Mouse (Mus musculus) heart, adult 11 months (tissue): ENCODE measurements around the gene Cpt1b.

Source experiments
- DNase-seq: peaks from one replicate; pipeline ENCODE4 v3.0.0; 2022

Cpt1b gene

DNA sequence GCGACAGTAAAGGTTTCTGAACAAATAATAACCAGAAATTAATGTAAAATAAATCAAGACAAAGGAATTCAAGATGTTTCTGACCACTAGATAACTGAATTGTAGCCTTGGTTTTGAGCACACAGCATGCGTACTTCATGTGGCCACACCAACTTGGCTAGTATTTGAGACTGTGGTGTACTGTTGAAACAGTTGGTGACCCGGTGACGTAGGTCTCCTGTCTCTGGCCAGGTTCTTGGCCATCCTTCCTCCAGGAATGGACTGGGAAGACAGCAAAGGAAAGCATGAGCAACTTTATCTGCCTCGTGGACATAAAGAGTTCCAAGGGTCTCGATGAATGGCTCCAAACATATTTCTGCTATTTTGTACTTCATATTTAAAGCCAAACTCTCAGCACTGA is 6.1 kb upstream of the Cpt1b start:
- DNase-seq, result peak; percentile 83

DNA sequence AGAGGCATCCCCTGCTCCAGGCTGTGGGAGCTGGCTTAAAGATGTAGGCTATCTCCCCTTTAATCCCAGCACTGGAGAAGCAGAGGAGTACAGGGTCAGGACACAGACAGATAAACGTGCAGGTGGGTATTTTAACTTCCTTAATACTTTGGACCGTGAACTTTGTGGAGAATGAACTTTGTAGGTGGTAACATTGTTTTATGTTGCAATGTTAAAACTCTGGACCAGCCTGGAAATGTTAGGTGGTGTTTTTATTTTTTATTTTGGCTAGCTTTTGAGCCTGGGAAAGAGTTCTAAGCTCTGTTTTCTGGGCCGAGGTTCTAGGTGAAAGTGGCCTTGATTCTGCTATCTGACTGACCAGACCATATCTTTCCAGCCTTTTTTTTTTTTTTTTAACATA is 5.6 kb upstream of the Cpt1b start:
- no peak for DNase-seq

DNA sequence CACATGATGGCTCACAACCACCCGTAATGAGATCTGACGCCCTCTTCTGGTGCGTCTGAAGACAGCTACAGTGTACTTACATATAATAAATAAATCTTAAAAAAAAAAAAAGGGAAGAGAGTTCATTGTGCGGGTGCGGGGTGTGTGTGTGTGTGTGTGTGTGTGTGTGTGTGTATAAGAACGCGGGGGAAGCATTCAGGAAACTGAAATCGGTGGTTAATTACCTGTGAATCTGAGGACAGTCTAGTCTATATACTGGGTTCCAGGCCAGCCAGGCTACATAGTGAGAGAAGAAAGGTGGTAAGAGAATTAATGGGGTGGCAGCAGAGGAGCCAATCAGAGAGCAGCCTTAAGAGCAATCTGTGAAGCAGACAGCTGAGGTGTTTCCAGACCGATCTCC is 5.1 kb upstream of the Cpt1b start:
- peak; percentile 86 for DNase-seq

DNA sequence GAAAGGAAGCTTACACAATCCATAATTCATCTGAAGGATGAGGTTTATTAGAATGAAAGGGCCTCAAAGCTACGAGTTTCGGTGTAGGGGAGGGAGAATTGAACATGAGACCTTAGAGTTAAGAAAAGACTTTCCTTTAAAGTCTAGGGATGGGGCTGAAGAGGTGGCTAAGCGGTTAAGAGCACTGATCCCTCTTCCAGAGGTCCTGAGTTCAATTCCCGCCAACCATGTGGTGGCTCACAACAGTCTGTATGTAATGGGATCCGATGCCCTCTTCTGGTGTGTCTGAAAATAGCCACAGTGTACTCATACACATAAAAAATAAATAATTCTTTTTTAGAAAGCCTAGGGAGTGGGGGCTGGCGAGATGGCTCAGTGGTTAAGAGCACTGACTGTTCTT is 4.7 kb upstream of the Cpt1b start:
- no peak for DNase-seq

DNA sequence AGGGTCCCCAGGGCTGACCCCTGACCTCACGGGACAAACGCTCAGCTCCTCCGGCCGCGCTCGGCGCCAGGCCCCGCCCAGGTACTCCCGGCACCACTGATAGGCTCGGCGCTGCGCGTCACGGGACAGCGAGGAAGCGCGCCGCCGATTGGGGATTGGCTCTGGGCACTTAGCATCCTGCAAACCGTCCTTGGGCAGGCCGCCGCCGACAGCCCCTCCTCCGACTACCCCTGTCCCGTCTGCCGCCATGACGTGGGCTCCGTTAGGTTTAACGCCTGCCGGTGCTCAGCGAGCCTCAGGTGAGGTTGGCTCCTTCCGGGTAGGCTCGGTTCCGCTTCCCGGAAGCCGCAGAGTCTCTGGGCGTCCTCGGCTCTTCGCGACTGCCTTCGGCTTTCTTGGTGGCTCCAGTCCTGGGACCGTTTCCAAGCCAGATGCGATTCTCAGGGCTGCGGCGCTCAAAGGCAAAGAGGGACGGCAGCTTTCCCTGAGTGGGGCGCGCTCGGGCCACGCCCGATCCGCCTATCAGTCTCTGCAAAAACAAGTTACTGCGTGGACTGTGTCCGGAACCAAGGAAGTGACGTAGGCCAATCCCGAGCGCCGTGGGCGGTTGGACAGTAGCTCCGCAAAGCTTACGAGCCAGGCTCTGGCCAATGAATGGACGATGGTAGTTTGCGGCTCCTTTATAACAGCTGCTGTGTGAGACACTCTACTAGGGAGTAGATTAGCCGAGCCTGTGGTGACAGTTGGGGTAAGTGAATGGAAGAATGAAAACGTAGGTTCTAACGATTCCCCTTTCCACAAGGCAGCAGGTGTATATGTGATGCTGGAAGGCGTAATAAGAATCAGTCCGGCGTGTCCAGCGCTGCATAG is 3.9 kb upstream of the Cpt1b start, which contains the start of the genes C730034F03Rik, Gm44502 and Chkb:
C730034F03Rik (plus strand) TSS at position 238 of the 870 bp plus-strand sequence.
Gm44502 (minus strand) TSS at position 345 of the 870 bp plus-strand sequence.
Chkb (minus strand) TSS at position 557 of the 870 bp plus-strand sequence.
- DNase-seq, result peak; percentile 100

DNA sequence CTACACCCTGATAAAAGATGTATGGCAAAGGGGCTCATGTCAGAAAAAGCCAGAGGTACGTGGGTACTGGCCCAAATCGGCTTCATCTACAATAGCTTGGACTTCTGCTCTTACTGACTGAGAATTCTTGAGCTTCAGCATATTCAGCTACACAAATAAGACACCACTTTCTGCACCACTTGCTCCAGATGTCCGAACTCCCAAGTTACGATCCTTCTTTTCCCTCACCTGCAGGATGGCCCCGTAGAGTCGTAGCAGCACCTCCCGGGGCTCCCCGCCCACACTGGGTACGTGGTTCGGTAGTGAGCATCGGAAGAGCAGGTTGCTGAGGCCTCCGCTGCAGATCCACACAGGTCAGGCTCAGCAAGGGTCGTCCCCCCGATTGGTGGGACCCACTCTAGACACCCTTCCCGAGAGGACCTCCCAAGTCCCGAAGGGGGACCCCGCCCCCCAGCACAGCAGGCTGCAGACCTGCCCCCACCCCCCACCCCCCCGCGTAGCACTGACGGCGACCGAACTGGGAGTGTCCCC is 3.2 kb upstream of the Cpt1b start:
- no peak for DNase-seq

DNA sequence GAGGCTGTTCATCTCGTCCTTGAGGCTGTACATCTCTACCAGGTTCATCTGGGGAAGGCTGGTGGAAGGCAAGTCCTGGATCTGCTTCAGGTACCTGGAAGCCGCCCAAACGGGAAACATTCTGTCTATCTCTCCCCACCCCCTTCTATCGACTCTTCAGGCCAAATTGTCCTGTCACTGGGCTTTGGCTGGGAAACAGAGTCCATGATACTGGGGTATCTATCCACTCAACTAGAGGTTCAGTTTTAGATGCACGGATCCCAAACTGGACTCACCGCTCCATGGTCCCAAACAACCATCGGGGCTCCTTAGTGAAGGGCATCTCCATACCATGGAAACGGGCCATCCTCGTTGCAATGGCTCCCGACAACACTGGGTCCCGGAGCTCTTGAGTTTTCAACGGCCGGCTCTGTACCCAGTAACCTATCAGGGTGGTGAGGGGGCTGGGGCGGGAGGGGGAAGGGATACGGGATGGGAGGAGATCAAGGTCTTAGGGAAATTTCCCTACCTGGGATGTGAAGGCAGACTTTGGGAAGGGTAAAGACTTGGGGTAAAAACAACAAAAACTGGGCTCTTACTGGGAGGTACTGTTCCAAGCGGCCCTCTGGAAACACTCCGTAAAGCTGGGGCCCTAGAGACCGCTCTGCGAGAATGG is 2.6 kb upstream of the Cpt1b start:
- peak; percentile 95 for DNase-seq

DNA sequence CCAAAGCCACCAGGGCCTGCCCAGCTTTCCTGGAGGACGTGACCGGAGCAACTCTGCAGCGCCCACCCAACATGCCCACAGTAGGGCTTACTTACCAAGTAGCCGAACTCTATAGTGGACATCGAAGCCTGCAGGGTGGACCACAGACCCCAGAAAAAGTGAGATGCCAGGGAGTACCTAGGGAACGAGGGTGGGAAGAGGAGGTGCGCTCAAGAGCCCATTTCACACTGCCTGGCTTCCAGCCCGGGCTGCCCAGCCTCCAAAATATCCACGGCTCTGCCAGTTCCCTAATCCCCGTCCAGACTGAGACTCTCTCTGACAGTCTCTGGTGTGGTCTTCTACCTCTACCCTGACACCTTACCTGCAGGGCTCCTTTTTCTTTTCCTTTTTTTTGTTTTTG is 1.1 kb upstream of the Cpt1b start:
- peak; percentile 96 for DNase-seq

DNA sequence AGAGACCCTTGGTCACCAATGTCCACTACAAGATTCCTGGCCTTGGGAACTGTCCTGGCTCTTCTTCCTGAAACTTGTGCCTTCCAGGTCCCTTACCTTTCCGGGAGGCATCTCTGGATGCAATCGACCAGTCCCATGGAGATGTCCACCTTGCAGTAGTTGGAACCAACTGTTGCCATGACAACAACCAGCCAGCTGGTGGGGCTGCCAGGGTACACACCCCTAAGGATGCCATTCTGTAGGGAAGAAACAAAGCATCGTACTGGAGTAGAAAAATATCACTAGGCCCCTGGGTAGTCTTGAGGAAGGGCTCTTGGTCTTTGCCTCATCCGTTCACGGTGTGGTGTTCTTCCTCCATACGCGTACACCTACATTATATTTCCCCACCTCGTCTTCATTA is 1.0 kb downstream of the Cpt1b start:
- peak; percentile 93 for DNase-seq

DNA sequence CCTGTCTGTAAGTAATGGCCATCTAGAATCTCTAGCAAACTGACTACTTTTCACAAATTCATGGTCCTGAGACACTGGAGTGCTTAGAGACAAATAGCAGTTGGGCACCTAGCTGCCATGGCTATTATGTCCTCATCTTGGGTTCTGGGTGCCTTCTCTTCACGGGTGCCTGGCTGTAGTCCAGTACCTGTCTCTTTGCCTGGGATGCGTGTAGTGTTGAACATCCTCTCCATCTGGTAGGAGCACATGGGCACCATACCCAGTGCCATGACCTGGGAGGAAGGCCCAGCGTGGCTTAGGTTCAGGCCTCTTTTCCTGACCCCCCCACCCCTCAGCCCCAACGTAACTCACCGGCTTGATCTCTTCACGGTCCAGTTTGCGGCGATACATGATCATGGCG is 3.7 kb downstream of the Cpt1b start:
- no peak for DNase-seq

DNA sequence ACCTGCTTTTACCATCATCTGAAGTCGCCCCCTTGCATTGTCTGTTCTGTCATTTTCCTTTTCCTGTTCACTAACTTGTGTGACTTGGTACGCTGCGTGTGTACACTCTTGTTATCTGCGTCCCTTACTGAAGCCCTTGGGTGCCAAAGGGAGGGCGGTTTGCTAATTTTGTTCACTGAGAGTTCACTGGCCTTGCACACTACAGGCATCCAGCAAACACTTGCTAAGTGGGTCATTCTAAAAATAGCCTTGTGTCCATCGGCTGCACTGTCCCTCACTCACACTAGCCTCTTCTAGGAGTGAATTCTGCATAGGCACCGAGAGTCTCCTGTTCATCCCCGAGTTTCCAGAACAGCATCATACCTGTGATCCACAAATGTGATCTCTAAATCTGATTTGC is 10.4 kb downstream of the Cpt1b start:
- DNase-seq, result peak; percentile 96

DNA sequence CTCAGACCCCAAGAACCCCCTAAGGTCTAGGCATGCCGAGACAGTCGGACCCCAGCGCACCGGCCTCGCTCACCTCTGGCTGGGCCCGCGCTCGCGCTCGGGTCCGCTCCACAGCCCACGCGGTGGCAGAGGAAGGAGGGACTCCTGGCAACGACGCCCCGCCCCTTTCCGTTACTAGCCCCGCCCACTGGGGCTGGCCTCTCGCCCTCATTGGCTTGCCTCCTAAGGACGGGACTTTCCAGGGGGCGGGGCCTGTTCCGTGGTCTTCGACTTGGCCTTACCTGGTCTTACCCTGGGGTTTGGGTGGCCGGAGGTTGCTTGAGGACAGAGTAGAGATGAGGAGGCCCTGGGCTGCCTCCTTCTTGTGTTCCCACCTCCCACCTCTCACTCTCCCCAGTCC is 15.5 kb downstream of the Cpt1b start, which contains the start of gene Syce3:
Syce3 (minus strand) TSS at position 386 of the 400 bp plus-strand sequence.
- DNase-seq, result no peak

DNA sequence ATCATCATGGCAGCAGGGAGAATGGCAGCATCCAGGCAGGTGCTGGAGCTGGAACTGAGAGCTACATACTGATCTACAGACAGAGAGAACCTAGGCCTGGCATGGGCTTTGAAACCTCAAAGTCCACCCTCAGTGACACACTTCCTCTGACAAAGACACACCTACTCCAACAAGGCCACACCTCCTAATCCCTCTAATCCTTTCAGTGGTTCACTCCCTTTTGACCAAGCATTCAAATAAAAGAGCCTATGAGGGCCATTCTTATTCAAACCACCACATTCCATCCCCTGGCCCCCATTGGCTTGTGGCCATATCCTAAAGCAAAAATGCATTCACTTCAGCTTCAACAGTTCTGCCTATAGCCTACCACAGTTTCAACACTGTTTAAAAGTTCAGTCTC is 19.0 kb downstream of the Cpt1b start:
- DNase-seq, result no peak

DNA sequence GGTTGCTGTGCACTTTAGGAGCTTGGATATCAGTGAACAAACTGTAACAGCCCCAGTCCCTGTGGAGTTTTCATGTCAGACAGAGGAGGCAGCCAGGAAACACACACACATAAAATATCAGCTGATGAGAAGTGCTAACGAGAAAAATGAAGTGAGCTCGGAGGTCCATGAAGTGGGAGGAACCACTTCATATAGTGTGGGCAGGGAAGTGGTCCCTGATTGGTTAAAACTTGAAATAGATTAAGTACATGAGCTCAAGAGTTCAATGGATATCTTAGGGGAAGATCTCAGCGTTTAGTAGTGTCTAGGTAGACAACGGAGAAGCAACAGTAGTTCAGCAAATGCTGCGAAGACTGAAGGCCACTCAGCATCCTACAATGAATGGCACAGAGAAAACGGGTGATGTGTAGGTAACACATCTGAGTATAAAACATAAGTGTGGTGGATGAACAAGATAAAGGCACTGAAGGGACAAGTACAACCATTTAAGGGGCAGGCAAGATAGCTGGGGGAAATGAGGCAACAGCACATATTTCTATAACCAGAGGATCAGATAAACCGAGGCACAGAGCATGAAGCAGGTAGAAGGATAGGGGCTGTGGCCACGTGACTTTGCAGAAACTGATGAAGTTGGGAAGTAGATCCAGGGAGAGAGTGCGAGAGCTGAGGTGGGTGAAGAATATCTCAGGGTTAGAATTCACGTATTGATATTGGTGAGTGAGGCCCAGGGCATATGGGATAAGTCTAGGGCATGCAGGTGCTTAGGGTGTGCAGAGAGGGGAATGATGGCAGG is 20.6 kb downstream of the Cpt1b start:
- DNase-seq, result no peak

DNA sequence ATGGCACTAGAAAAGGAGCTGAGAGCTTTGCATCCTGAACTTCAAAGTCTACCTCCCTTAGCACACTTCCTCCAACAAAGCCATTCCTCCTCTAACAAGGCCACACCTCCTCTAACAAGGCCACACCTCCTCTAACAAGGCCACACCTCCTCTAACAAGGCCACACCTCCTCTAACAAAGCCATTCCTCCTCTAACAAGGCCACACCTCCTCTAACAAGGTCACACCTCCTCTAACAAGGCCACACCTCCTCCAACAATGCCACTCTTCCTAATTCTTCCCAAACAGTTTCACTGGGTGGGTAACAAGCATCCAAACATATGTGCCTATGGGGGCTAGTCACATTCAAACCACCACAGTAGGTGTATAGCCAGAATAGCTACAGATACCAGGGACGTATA is 23.2 kb downstream of the Cpt1b start:
- DNase-seq, result no peak

DNA sequence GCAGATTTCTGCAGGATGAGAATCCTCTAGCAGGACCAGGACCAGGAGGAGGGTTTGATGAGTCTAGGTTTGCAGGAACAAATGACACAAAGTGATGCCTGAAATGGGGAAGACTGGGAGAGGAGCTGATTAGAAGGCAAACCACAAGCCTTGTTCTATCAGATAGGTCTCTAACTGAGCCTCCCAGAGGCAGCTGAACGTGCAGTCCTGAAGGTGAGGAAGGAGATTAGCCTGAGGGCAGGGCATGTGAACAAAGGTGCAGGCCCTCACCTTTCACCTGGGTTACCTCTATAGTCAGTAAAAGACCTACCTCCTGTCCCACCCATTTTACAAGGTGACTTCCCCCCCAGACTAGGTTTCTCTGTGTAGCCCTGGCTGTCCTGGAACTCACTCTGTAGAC is 25.9 kb downstream of the Cpt1b start:
- DNase-seq, result no peak

DNA sequence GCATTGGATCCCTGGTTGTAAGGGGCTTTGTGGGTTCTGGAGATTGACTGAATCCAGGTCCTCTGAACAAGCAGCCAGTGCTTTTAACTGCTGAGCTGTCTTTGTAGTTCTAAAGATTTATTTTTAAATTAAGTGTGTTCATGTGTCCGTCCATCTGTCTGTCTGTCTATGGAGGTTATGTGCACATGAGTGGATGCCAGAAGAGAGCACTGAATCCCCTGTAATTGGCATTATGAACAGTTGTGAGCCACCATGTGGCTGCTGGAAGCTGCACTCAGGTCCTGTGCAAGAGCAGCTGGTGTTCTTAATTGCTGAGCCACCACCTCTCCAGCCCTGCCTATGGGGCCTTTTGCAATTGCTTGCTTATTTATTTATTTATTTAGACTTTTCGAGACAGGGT is 27.5 kb downstream of the Cpt1b start:
- no peak for DNase-seq

DNA sequence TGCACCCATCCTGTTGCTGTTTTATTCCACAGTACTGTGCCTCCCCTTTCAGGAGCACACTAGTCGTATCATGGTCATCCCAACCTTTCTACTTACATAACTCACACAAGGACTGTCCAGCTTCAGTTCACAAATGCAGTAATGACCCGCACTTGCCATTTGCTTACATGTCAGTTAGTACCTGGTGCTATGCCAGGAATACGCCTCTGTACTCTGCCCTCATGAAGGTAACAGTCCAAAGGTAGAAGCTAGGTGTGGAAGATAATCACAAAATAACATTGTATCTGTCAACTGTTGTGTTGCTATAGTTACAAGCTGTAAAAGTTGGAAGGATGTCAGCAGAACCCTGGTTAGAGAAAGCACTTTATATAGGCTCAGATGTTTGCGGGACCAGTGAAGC is 28.8 kb downstream of the Cpt1b start:
- no peak for DNase-seq

DNA sequence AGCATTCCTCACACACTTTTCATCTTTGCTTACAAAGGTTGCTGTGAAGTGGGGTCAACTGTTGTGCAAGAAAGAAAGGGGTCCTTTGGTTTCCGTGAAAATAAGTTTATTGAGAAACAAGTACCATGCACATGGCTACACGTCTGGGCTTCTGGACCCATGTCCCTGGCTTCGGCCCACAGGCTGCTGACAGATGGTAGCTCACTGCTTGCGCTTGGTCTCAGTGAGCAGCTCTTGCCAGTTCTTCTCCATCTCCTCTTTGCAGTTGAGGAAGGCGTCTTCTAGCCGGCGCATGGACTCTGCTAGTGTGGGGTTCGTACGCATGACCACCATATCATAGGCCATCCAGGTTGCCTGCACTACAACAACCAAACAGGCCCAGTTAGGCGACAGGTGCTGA is 35.6 kb downstream of the Cpt1b start:
- DNase-seq, result no peak

DNA sequence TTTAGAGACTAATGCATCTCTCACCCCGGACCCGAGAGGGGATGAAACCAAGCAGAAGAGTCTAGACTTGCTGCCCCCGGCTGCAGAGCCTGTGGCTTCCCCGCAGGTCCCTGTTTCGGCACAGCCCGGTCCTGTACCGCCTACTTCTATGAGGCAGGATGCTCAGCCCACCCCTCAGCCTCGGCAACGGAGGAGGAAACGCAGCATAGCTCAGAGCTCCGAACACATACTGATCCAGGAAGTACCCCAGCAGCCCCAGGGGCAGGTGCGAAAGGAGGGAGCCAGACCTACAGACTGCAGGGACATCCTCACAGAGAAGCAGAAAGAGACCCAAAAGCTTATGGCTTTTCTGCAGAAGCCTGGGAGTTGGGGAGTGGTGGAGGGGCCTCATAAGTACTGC is 38.5 kb downstream of the Cpt1b start:
- DNase-seq, result no peak

DNA sequence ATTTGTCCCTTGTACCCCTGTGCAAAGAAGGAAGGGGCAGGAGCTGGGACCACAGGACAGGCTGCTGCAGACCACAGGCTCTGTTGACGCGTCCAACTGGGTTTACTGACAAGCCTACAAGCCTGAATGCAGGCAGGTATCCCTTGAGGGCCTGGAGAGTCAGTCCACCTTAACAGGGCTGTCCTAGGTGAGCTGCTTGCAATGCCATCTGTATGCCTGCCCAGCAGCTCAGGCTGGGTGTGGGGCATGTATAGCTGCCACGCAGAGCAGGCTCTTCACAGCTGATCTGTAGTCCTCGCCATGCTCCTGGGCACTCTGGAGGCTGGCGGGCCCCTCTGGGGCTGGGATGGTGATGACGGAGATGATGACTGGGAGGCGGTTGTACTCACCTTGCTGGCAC is 41.0 kb downstream of the Cpt1b start, which contains the start of gene Klhdc7b:
Klhdc7b (plus strand) TSS at position 301 of the 400 bp plus-strand sequence.
- no peak for DNase-seq

DNA sequence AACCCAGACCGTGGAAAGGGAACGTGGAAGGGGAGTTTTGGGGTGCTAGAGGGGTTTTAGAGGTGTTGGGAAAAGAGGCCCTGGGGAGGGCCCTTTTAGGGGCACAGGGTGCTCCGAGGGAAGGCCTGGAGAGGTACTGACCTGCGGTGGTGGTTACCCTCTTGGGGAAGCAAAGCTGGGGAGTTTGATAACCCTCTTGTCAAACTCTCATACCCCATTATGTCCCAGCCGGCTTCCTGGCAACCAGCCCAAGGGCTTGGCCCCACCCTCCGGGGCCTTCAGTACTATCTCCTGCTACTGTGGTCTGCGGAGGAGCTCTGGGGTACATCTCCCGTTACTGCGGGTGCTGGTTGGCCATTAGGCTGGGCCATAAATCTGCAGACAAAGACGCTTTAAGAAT is 46.2 kb downstream of the Cpt1b start:
- DNase-seq, result peak; percentile 94

DNA sequence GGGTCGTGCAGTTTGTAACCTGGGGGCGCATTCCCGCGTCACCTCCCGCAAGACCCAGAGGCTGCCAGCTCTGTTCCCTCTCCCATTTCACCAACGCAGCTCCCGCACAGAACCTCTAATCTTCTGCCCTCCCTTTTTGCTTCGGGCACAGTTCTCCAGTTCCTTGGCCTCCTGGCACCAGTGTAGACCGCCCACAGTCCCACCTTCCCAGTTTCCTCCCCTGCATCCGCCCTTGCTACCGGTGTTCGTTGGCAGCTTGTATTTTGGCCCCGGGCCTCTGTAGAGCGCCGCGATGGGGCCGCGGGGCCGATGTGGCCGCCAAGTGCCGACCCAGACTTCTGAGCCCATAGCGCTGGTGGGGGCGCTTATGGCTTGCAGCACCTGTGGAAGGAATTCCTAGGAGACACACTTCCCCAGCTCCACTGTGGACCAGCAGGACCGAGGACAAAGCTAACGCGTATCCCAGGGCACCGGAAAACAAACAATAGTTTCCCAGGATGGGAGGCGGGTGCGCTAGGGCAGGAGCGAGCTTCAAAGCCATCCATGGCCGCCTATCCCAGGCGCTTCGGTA is 46.7 kb downstream of the Cpt1b start, which contains the start of gene Odf3b:
Odf3b (minus strand) TSS at position 452 of the 571 bp plus-strand sequence.
- DNase-seq, result peak; percentile 98
